Mouse (Mus musculus) lung, adult 18-20 months (tissue): ENCODE data around the gene Efcab7.

Experiments used
- DNase-seq, 2 experiments: peaks; one replicate each; pipeline ENCODE4 v3.0.0; 2022; ENCODE audit warnings: mixed read lengths in 2 of 2

Gene Efcab7

DNA sequence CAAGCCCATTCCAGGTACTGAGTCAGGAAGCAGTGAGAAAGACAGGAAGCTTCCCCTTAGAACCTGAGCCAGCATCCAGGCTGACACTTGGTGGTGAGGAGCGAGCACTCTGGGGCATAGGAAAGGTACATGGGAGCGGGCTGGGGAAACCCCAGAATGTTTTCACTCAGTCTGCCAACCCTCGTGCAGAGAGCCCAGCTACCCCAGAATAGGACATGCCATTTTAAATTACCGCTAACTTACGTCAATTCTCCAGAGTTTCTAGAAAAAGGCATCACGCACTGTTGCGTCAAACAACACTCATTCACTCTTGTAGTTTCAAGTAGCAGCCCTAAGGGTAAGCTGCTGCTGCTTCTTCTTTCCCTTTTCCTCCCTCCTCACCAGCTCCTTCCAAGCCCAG is 116.0 kb downstream of the Efcab7 start:
- no peak for DNase-seq

DNA sequence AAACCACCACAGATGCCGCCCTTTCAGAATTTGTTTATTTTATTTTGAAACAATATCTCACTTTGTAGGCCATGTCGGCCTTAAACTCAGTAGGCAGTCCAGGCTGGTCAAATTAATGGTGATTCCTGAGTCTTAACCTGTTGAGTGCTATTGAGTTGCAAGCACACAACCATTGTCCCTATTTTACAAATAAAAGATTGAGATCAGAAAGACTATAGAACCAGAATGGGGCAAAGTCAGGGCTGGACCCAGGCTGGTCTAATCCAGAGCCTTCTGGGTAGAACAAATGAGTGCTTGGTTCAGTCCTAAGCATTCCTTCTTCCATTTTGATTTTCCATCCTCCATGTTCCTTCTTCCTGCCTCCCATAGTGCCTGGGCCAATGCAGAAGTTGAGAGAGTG is 117.5 kb downstream of the Efcab7 start:
- no peak for DNase-seq

DNA sequence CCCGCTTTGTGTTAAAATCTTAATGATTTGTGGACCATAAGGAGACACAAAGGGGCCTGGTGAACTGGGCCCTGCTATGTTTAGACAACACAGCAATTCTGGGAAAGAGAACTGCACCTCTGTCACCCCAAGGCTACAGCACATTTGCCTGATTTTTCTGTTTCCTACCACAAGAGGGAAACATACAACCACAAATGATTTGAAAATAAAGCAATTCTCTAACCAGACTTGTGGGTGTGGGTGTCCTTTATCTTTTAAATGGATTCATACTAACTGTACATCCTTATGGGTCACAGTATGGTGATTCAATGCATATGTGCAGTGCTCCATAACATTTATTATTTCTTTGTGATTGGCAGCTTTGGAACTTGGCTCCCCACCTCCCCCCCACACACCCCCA is 118.2 kb downstream of the Efcab7 start:
- DNase-seq = no peak

DNA sequence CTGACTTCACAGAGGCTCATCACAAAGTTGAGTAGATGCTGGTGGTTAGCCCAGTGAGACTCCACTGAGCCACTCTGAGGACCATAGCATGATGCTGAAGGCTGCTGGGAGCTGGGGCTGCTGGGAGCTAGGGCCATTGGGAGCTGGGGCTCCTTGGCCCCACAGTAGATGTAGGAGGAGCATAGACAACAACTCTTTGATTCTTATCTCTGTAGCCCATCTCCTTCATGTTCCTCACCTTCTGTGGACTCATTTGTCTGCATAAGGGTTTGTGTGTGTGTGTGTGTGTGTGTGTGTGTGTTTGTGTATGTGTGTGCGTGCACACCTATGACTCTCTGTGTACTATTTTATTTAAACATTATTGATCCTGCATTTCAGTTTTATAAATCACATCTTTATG is 118.9 kb downstream of the Efcab7 start:
- DNase-seq = no peak

DNA sequence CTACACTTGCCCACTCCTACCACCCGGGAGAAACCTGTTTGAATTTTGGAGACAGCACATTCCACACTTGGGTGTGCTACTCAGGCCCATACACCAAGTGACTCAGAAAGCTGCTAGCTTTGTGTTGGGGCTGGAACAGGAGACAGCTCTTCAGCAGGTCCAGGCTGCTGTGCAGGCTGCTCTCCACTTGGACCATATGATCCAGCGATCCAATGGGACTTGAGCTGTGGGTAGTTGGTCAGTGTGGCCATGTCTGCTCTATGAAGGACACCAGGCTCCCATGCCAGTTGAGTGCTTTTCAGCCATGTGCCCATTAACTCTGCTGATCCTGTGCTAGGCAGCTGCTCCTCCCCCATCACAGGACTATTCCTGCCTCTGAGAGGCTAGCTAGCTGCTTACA is 124.9 kb downstream of the Efcab7 start:
- no peak for DNase-seq

DNA sequence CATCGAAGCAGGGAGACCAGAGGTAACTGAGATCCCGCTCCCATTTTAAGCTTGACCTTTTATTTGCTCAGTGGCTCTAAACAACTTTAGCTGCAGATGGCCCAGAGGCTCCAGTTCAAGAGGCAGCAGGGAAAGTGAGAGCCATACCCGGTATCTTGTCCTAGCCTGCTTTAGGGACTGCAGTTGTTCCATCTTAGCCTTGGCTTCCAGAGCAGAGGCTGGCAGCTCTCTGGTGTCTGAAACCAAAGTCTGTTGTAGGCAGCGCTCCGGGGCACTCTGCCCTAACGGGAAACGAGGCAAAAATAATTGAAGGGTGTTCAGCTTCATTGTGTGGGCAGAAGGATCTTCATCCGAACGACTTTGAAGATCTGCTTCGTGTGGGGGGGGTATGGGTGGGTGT is 126.4 kb downstream of the Efcab7 start:
- DNase-seq = no peak

DNA sequence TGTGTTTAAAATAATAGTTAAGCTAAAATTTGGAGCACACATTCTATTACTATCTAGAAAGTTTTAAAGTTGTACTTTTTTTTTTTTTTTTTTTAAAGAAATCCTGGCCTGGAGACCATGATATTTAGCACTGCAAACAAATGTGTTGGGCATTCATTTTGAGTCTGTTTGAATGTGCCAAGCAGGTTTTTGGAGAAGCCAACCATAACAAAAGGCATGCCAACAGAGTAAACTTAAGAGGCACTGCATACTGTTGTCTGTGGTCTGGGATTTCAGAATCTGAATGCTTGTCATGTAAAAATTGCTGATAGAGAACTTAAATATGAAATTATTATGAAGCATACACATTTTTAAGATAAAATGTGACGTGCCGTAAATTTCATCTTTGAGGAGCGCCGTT is 128.2 kb downstream of the Efcab7 start:
- no peak for DNase-seq

DNA sequence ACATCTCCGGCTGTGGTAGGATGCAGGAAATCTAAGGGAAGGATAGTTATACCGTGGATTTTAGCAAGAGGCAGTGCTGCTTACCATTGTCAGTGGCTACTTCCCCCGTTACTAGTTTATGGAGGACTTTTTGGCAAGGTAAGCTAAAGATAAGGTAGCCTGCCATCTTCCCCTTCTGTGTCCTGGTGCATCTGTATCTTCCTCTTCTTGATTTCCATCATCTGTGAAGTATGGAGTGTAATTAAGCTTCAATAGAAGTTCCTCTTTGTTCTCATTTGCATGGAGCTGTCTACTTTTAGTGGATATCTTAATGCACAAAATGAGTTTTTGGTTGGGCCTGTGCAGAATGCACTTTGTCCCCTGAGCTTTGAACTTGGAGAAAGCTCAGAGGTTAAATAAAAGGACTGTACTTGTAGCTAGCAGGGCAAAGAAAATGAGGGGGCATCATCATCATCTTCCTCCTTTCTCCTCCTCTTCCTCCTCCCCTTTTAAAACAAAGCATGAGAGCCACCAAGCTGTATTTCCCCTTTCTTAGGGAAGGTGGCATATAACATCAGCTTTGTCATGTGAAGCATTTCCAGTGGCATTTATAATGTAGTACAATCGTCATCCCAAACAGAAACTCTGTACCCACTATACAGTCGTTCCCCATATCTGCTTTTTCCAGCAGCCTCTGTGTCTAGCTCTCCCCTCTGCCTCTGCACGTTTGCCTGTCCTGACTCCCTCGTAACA is 129.3 kb downstream of the Efcab7 start:
- DNase-seq = no peak

DNA sequence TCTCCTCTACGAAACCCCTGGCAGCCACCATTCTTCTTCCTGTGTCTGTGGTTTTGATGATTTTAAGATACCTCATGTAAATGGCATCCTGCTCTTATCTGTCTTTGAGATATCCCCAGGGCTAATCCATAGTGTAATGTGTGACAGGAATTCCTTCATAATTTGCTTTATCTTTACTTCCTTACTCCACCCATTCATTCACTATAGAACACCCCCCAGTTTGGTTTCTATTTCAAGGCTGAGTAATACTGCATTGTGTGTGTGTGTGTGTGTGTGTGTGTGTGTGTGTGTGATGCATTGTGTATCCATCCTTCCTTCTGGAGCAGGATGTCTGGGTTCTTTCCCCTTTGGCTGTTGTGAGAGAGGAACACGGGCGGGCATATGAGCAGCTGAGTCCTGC is 130.3 kb downstream of the Efcab7 start:
- DNase-seq = no peak
